Mouse (Mus musculus) heart, postnatal 4 days (tissue): ENCODE results near the gene Foxc1. TPM values are rescaled to one million over a fixed set of nuclear protein-coding genes. Genes with fewer than 3 reads are reported as not detected.

ENCODE experiments used
- DNase-seq: peaks from one replicate; pipeline ENCODE4 v3.0.0; 2021
- total RNA-seq, 2 experiments: library from RNA; stranded (reverse); gene quantifications; 2 replicates each; pipeline ENCODE4 v1.2.3; 2021

Gene Foxc1
- total RNA-seq, 2 experiments from 2014 or later: 8.7 to 10.1 TPM

DNA sequence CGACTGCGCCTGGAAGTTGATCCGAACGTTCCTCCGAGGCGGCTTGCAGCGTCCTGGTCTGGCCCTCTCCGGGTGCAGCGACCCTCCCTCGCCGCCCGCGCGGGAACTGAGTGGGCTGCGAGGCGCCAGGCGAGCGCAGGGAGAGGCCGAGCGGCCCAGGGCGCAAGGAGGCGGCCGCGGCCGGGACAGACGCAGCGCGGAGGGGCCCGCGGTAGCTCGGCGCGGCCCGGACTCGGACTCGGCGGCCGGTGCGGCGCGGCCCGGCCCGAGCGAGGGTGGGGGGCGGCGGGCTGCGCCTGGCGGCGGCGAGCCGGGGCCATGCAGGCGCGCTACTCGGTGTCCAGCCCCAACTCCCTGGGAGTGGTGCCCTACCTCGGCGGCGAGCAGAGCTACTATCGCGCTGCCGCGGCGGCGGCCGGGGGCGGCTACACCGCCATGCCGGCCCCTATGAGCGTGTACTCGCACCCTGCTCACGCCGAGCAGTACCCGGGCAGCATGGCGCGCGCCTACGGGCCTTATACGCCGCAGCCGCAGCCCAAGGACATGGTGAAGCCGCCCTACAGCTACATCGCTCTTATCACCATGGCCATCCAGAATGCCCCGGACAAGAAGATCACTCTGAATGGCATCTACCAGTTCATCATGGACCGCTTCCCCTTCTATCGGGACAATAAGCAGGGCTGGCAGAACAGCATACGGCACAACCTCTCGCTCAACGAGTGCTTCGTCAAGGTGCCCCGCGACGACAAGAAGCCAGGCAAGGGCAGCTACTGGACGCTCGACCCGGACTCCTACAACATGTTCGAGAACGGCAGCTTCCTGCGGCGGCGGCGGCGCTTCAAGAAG is 680 bp downstream of the Foxc1 start:
- peak; percentile 46 for DNase-seq

DNA sequence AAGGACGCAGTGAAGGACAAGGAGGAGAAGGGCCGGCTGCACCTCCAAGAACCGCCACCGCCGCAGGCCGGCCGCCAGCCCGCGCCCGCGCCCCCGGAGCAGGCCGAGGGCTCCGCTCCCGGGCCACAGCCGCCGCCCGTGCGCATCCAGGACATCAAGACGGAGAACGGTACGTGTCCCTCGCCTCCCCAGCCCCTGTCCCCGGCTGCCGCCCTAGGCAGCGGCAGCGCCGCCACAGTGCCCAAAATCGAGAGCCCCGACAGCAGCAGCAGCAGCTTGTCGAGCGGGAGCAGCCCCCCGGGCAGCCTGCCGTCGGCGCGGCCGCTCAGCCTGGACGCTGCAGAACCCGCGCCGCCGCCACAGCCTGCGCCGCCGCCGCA is 1.3 kb downstream of the Foxc1 start:
- peak; percentile 45 for DNase-seq

DNA sequence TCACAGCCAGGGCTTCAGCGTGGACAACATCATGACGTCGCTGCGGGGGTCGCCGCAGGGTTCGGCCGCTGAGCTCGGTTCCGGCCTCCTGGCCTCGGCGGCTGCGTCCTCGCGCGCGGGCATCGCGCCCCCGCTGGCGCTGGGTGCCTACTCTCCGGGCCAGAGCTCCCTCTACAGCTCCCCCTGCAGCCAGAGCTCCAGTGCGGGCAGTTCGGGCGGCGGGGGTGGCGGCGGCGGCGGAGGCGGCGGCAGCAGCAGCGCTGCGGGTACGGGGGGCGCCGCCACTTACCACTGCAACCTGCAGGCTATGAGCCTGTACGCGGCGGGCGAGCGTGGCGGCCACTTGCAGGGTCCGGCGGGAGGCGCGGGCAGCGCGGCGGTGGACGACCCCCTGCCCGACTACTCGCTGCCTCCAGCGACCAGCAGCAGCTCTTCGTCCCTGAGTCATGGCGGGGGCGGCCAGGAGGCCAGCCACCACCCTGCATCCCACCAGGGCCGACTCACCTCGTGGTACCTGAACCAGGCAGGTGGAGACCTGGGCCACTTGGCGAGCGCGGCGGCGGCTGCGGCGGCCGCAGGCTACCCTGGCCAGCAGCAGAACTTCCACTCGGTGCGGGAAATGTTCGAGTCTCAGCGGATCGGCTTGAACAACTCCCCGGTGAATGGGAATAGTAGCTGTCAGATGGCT is 1.8 kb downstream of the Foxc1 start:
- peak; percentile 70 for DNase-seq

DNA sequence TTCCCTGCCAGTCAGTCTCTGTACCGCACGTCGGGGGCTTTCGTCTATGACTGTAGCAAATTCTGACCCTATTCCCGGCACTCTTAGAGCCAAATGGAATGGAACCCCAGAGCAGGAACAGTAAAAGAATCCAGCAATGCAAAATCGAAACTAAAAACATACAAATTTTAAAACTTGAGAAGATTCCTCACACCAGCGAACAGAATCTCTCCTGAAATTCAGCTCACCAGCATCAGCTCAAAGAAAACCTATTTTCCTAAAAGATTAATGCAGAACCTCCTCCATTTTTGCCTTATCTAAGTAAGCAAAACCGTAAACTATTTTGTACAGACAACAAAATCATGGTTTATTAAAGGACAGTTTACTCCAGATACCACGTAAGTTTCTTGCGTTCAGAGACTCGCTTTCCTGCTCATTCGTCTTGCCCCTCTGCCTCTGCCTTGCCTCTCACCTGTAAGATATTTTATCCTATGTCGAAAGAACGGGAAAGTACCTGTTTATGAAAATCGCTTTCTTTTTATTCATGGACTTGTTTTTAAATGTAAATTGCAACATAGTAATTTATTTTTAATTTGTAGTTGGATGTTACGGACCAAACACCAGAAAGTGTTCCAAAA is 2.5 kb downstream of the Foxc1 start:
- DNase-seq: no peak

DNA sequence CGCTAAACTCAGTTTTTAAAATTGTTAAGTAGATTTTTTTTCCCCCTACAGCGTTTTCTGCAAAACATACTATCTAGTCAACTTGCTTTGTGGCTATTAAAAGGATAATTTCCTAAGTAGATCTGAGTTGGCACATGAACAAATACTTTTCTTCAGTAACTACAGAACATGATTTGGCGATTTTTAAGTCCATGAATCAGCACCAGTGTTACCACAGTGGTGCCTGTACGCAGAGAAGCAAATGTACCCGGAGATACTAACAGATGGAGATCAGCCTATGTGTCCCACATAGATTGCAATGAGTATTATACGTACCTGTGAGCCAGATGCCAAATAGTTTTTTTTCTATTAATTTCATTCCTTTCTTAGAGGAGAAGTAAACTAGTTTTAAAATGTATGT is 3.3 kb downstream of the Foxc1 start:
- DNase-seq: no peak

DNA sequence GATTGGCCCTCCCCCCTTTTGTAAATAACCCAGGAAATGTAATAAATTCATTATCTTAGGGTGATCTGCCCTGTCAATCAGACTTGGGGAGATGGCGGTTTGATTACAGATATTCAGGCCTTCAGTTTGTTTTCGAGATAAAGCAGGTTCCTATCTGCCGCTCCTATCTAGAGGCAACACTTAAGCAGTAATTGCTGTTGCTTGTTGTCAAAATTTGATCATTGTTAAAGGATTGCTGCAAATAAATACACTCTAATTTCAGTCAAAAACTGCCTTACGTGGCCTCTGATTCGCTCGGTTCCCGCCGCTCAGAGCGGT is 3.9 kb downstream of the Foxc1 start:
- DNase-seq: no peak

DNA sequence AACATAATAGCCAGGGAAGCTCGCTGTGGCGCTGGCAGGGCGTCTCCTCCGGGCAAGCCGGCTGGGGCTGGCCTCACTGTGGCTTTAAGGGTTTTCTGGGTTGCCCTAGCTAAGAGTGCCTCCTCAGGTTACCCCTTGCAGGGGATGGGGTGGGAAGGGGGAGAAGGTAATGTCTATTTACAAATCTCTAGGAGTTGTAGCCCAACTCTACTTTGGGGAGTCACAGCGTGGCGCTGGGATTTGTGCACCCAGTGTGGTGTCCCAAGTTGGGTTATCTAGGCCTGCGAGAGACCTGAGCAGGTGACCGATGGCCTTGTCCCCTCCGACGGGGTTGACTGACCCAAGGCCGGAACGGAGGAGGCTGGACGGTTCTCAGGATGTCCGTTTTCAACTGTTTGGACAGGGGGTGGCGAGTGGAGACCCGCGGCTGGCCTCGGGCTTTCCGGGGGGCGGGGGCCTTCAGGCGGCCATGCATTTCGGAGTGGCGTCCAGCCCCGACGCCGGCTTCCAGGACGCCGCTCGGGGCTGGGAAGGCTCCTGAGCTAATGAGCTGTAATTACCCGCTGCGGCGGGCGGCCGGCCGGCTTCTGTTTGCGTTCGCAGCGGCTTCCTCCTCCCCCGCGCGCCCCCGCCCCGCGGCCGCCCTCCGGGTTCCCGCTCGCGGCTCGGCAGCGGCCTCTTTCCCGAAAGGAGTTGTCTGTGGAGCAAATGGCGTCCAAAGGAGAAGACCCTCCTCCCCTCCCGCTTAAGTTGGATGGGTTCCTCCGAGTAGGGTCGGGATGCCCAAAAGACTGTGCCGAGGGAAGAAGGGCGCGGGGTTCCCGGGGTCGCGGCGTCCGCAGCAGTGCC is 4.5 kb downstream of the Foxc1 start:
- peak; percentile 48 for DNase-seq

DNA sequence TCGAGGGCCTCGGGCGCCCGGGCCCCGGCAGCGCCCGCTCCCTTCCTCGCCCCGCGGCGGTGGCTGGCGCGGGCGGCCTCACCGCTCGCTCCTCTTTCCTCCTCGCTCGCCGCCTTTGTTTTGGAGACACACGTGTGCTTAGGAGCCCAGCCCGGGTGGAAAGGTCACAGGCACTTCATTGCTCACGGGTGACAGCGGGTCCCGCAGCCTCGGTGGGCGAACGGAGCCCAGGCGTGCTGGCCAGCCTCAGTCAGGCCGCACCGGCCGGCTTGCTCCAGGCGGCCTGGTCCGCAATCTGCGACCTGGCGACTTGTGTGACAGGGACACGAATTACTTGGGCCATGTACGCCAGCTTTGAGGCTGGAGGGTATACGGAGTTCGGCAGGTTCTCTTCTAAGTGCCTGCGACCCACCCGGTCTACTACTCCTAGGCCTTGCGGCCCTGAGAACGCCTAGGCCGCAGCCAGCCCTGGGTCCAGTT is 5.1 kb downstream of the Foxc1 start:
- peak; percentile 22 for DNase-seq

DNA sequence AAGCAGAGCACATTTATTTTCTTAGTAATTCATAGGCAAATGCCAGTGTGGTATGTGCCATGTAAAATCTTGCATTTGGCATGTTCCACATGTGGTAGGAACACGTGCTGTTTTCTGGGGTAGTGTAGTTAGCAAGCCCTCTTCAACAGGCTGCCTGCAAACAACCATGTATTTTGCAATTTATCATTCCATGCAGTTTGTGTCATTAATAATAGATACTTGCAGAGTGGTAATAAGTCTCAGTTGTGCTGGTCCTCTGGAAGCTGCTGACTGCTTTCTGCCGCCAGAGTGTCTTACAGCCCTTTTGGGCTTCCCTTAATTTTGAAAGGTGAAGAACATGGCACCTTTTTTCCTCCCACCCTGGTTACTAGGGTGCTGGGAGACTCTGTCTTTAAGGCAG is 6.3 kb downstream of the Foxc1 start:
- no peak for DNase-seq

DNA sequence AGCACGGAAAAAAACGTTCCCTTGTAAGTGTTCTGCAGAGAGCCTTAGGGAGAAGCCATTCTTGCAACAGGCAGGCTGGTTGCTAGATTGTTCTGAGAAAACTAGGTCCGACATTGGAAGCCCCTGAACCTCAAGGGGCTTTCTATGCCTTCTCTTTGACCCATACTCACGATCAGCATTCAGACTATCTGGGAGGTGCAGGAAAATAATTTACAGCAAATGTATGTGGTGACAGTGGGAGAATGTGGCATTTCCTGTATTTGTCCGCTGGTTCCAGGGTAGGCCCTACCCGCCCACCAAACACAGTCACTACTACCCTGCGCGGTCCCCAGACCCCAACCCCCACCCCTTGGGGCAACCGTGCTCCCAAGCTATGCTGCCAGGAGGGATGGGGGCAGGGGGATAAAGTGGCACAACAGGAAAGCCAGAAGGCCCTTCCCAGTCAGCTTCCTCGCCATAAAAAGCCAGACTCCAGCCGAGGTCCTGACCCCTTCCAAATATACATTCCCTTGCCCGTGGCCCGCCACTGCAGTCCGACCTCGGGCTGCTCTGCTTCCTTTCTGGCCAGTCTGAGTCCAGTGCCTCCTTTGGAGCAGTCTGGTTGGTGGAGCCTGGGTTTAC is 9.1 kb downstream of the Foxc1 start:
- no peak for DNase-seq

DNA sequence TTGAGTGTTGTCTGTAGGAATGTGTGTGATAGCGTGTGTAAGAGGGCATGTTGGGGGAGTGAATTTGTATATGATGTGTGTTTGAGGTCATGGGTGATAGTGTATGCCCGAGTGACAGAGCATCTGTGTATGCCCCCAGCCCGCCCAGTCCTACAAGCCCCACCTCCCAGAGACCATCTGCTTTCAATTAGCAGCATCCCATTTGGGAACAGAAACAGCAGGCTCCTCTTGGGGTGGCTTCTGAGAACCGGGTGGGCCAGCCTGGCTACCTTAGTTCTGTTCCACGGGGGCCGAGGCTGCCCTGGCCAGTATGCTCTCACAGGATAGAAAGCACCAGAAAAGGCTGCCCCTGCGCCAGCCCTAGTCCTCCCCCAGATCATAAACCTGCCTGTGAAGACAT is 11.9 kb downstream of the Foxc1 start:
- no peak for DNase-seq

DNA sequence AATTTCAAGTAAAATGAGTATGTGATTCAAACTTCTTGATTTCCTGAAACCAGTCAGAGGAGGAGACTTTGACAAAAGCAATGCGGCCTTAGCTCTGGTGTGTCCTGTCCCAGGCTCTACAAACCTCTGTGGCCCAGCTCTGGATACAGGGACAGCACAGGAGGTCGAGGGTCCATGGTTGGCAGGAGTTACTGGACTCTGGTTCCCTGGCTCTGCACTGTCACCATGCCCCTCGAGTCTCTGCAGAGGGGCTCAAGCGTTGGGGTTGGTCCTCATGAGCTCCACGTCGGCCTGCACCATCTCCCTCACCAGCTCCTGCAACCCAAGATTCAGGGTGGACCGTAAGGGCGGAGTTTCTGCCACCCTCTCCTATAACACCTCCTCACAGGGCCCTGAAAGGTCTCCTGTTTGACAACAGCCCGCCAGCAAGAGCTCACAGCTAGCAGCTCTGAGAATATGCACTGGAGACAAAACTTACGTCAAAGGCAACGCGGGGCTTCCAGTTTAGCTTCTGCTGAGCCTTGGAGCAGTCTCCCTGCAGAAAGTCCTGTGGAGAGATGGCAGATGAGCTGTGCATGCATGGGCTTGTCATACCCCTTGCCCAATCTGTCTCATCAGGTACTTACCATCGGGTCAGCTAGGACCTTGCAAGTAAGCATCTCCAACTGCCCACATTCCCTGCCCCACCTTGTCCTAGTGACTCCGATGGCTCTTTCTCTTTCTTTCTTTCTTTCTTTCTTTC is 13.4 kb downstream of the Foxc1 start:
- no peak for DNase-seq

DNA sequence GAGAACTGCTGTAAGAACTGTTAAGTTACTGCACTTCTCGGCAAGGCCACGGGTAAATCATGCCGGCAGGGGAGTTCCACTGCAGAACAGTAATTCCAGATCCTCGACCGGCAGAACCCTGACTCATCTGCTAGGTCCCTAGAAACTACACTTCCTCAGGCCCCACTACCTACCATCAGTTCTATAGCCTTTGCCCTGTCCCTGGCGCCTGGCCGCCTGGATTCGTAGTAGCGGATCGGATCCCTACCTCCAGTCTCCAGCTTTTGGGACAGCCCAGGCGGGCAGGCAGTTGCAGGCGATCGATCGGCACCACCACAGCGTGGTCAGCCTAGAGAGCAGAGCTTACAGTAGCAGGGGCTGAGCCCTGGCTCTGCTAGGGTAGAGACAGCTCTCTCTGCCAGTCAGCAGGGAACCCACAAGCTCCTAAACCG is 14.2 kb downstream of the Foxc1 start:
- peak; percentile 68 for DNase-seq

DNA sequence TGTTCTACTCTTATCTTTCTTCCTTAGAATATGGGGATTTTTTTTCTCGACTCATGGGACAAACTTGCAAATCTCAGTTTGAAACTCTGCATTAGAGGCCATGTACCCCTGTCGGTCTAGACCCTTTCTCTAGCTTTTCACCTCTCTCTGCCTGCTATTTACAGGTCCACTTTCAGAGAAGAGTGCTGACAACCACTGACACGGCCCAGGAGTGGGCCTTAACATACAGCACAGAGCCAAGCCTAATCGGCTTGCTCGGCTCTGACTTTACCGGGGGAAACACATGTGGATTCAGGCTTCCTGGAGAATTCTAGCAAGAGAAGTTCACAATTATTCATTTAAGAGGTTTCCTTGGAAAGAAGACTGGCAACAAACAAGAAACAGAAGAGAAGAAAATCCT is 14.6 kb downstream of the Foxc1 start:
- DNase-seq: no peak

DNA sequence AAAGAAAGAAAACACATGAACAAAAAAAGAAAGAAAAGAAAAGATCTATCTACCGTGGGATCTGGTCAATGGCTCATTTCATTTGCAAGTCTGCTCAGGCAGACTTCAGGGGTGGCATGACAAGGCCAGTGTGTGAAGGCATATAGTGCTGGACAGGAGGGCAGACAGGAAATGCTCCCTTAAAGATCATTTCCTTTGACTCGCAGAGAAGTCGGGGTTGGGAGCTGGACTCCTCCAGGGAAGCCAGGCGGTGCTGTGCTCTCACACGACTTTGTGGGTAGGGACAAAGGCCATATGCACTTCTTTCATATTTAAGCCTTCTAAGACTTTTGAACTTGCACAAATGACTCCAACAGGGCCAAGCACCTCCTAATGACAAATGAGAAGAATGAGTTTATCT is 16.9 kb downstream of the Foxc1 start:
- no peak for DNase-seq

DNA sequence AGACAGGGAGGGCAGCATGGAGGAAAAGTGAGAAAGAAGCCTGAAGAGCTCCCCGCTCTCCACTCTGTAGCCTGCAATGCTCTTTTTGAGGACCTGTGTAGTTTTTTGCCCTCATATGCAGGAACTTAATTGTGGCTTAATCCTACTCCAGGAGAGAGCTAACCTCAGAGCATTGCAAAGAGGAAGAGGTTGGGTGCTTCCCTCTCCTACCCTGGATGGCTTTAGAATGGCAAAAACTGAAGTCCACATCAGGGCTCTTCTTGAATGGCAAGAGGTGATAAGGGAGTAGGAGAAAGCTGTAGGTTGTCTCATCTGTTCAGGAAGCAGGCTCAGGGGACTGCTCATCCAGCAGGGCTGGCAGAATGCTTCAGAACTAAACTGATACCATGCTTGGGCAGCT is 18.7 kb downstream of the Foxc1 start:
- DNase-seq: no peak

DNA sequence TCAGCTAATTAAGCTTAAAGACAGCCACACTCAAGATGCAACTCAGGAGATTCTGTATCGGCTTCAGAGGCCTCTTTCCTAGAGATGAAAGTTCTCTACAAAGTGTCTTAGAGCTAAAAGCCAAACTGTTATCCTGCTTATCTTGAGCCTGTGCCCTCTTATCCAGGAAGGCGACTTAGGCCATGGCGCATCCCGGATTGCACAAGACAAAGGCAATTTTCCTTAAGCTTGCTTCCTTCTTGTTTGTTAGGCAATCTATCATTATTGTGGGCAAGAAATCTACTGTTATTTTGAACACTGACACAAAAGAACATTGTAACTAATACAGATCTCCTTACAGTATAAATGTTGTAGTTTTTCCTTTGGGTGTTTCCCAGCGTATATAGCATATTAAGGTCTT is 20.7 kb downstream of the Foxc1 start:
- DNase-seq: no peak

DNA sequence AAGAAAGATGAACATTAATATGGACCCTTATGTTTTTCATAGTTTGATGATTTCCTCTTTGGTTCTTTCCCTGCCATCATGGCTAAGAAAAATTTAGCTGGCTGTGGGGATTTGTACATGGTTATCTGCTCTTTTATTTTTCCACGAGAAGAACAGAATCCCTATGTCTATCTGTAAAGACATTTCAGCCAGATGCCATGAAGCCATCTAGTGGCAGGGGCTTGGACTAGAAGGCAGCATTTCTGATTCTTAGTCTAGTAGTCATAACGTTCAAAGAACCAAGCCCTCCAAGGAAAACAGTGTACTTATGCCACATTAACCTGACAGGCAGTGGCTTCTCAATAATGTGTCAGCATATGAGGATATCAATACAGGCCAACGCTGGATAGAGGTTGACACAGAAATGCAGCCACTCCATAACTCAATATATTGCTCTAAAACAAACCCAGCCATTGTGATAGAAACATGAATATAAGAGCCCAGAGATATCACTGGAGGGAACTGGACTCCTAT is 21.4 kb downstream of the Foxc1 start:
- no peak for DNase-seq

DNA sequence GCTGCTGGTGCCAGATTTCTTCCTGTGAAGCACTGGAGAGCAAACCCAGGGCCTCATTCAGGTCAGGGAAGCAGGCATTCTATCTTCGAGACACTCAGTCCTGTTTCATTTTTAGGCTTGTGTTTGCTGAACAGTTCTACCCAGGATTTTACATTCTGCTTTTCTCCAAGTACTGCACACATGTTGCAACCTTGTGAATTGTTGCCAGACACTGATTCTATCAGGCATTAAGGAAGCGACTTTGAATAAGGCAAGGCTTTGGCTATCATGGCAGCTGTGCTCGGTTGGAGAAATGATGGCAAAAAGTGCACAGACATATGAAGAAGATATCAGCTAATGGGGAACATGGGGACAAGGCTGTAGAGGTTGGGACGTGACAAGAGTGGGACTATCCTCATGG is 22.0 kb downstream of the Foxc1 start:
- no peak for DNase-seq

DNA sequence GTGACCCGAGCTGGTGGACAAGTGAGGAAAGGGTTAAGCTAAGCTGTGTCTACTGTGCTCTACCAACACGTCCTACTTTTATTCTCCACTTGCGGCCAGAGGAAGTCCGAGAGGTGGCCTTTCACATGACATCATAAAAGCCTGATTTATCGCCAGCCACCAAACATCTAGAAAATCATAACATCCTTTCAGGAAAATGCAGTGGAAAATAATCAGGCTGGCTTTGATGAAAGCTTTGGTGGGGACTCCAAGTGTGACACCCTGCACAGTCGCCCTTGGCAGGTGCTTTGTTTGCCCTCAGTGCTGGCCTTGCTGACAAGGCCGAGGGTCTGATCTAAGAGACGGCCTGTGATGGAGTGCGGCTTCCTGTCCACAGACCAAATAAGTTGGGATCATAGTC is 23.9 kb downstream of the Foxc1 start:
- DNase-seq: peak; percentile 10

DNA sequence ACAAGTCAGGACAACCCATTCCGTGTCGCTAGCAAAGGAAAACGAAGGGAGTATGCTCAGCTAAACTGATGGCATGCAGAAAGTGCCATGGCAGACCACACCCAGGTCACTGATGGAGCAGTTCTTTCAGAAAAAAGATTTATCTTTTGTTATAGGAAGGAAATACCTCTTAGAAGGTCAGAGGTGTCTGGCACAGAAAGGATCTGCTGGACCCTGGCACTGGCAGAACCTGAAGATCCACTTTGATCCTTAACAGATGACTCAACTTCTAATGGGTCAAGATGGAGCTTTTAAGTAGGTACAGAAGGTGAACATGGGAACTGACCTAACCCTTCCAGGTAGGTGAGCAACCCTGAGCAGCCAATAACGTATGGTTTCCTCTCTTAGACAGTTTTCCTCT is 29.4 kb downstream of the Foxc1 start:
- no peak for DNase-seq
